Mouse (Mus musculus) thymus, postnatal 10 days (tissue): Measurements from ENCODE around the gene Dmgdh.

ENCODE experiments used
- DNase-seq, 2 experiments: peaks; one replicate each; pipeline ENCODE4 v3.0.0; 2021; ENCODE audit warnings: low spot score in 2 of 2

Gene Dmgdh

GRCm38 (mm10) chr13:93674131-93674561, at the start of gene Dmgdh, which contains the start of gene Bhmt2:
TSS of gene Dmgdh (plus strand) at chr13:93674433.
TSS of gene Bhmt2 (minus strand) at chr13:93674302.
- DNase-seq, result no peak

- DNase-seq, result no peak
Measured at GRCm38 (mm10) chr13:93628861-93629260, 45.4 kb upstream of the Dmgdh start.

- no peak for DNase-seq
Measured at GRCm38 (mm10) chr13:93630941-93631705, 43.1 kb upstream of the Dmgdh start.

- DNase-seq, result no peak
Measured at GRCm38 (mm10) chr13:93632927-93633326, 41.3 kb upstream of the Dmgdh start.

- no peak for DNase-seq
Measured at GRCm38 (mm10) chr13:93636561-93636960, 37.7 kb upstream of the Dmgdh start.

- DNase-seq, result no peak
Measured at GRCm38 (mm10) chr13:93637282-93638245, 36.7 kb upstream of the Dmgdh start, which contains the start of gene Bhmt. TSS of gene Bhmt (minus strand) at chr13:93637961.

- DNase-seq, result no peak
Measured at GRCm38 (mm10) chr13:93639636-93640035, 34.6 kb upstream of the Dmgdh start.

- no peak for DNase-seq
Measured at GRCm38 (mm10) chr13:93648387-93649130, 25.7 kb upstream of the Dmgdh start.

- DNase-seq, result no peak
Measured at GRCm38 (mm10) chr13:93653382-93653781, 20.9 kb upstream of the Dmgdh start.

GRCm38 (mm10) chr13:93657941-93658340, 16.3 kb upstream of the Dmgdh start:
- DNase-seq, result no peak

- no peak for DNase-seq
Measured at GRCm38 (mm10) chr13:93667586-93667985, 6.6 kb upstream of the Dmgdh start.

GRCm38 (mm10) chr13:93672371-93672770, 1.9 kb upstream of the Dmgdh start:
- DNase-seq, result no peak

GRCm38 (mm10) chr13:93673296-93673695, 937 bp upstream of the Dmgdh start:
- DNase-seq, result no peak

- DNase-seq, result no peak
Measured at GRCm38 (mm10) chr13:93676864-93677263, 2.6 kb downstream of the Dmgdh start.

GRCm38 (mm10) chr13:93683336-93683735, 9.1 kb downstream of the Dmgdh start:
- no peak for DNase-seq

GRCm38 (mm10) chr13:93685226-93685625, 11.0 kb downstream of the Dmgdh start:
- no peak for DNase-seq

- DNase-seq, result no peak
Measured at GRCm38 (mm10) chr13:93687321-93687720, 13.1 kb downstream of the Dmgdh start.

- DNase-seq, result no peak
Measured at GRCm38 (mm10) chr13:93689566-93689965, 15.3 kb downstream of the Dmgdh start.

GRCm38 (mm10) chr13:93690821-93691220, 16.6 kb downstream of the Dmgdh start:
- DNase-seq, result no peak

GRCm38 (mm10) chr13:93698866-93699265, 24.6 kb downstream of the Dmgdh start:
- DNase-seq, result no peak

GRCm38 (mm10) chr13:93705697-93706096, 31.5 kb downstream of the Dmgdh start:
- no peak for DNase-seq

- DNase-seq, result no peak
Measured at GRCm38 (mm10) chr13:93707271-93707670, 33.0 kb downstream of the Dmgdh start.
